Mouse (Mus musculus) kidney, postnatal 4 days (tissue): ENCODE data around the gene Babam2.

Experiments used
- DNase-seq, 2 experiments: peaks; one replicate each; pipeline ENCODE4 v3.0.0; 2021; ENCODE audit warnings: mixed read lengths in 2 of 2

Gene Babam2

GRCm38 (mm10) chr5:31697644-31698296 is at the start of gene Babam2:
Gene Babam2, plus strand, starts transcription at chr5:31697684.
- DNase-seq: peak; percentile 94 to 96

GRCm38 (mm10) chr5:31650518-31651288 is 46.8 kb upstream of the Babam2 start:
- DNase-seq: no peak

GRCm38 (mm10) chr5:31655688-31656190 is 41.7 kb upstream of the Babam2 start:
- no peak for DNase-seq

GRCm38 (mm10) chr5:31666176-31666575 is 31.3 kb upstream of the Babam2 start:
- no peak for DNase-seq

- DNase-seq: peak; percentile 17 to 39
Observed at GRCm38 (mm10) chr5:31668325-31668968, 29.0 kb upstream of the Babam2 start.

GRCm38 (mm10) chr5:31669984-31670383 is 27.5 kb upstream of the Babam2 start:
- DNase-seq: no peak

- no peak for DNase-seq
Observed at GRCm38 (mm10) chr5:31671137-31671536, 26.3 kb upstream of the Babam2 start.

- DNase-seq: no peak
Observed at GRCm38 (mm10) chr5:31673431-31673830, 24.1 kb upstream of the Babam2 start.

GRCm38 (mm10) chr5:31678000-31678399 is 19.5 kb upstream of the Babam2 start:
- no peak for DNase-seq

GRCm38 (mm10) chr5:31680183-31680582 is 17.3 kb upstream of the Babam2 start:
- no peak for DNase-seq

- no peak for DNase-seq
Observed at GRCm38 (mm10) chr5:31682305-31682704, 15.2 kb upstream of the Babam2 start.

- no peak for DNase-seq
Observed at GRCm38 (mm10) chr5:31686040-31686439, 11.4 kb upstream of the Babam2 start.

GRCm38 (mm10) chr5:31687972-31688371 is 9.5 kb upstream of the Babam2 start:
- DNase-seq: no peak

- no peak for DNase-seq
Observed at GRCm38 (mm10) chr5:31693191-31693590, 4.3 kb upstream of the Babam2 start.

GRCm38 (mm10) chr5:31696971-31697643 is 377 bp upstream of the Babam2 start, which contains the start of gene Rbks:
Gene Rbks, minus strand, starts transcription at chr5:31697627.
- DNase-seq: peak in 1 of 2 experiments; percentile 94

GRCm38 (mm10) chr5:31698297-31698726 is 828 bp downstream of the Babam2 start:
- DNase-seq: peak; percentile 81 to 88

- DNase-seq: no peak
Observed at GRCm38 (mm10) chr5:31698931-31699330, 1.4 kb downstream of the Babam2 start.

- DNase-seq: no peak
Observed at GRCm38 (mm10) chr5:31699397-31699796, 1.9 kb downstream of the Babam2 start.

GRCm38 (mm10) chr5:31704971-31705370 is 7.5 kb downstream of the Babam2 start:
- DNase-seq: no peak

- DNase-seq: no peak
Observed at GRCm38 (mm10) chr5:31706826-31707225, 9.3 kb downstream of the Babam2 start.

- DNase-seq: peak in 1 of 2 experiments; percentile 26
Observed at GRCm38 (mm10) chr5:31709389-31709788, 11.9 kb downstream of the Babam2 start.

GRCm38 (mm10) chr5:31713280-31713711 is 15.8 kb downstream of the Babam2 start:
- no peak for DNase-seq

GRCm38 (mm10) chr5:31713841-31714264 is 16.4 kb downstream of the Babam2 start:
- peak in 1 of 2 experiments; percentile 6 for DNase-seq
